Mouse (Mus musculus) G1E-ER4 (cell line): Measurements from ENCODE around the gene Il17a. TPM values are rescaled to one million over a fixed set of nuclear protein-coding genes. Genes with fewer than 3 reads are reported as not detected.

Experiments
- GATA1 ChIP-seq: IDR thresholded peaks from one replicate; pipeline ENCODE4 v1.8.0; 2012; ENCODE audit warnings: low read length, inconsistent platforms
- polyA plus RNA-seq: library from polyadenylated mRNA; stranded (reverse); fragments of >175 nt; gene quantifications from 2 replicates; pipeline ENCODE4 v1.2.3, GENCODE M21; 2012

The Il17a gene
- polyA plus RNA-seq, 1 experiment, result not detected

DNA sequence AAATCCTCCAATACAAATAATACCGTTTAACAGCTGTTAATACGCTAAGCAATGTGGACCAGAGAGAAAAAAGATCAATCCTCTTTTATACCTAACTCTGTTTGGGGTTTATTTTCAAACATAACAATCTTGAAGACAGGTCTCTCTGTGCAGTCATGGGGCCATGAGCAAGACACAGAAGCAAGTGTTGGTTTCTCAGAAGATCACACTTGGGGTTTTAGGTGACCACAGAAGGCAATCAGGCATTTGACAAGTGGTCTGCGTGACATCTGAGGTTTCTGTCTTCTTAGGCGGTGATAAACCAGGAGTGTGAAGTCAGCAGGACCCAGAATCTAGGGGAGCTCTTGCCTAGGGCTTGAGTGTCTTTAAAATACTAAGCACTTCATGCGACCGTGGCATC lies 35.8 kb downstream of the Il17a start:
- no peak for TF ChIP-seq GATA1

GRCm38 (mm10) chr1:20778366-20778765 lies 47.7 kb downstream of the Il17a start:
- TF ChIP-seq GATA1, result no peak

Other genes with a start within 250 kb of the Il17a start
- gene Pkhd1, start 112.8 kb upstream of the Il17a start, polyA plus RNA-seq, result not detected in 2 replicates
- gene Il17f, start 59.7 kb downstream of the Il17a start, polyA plus RNA-seq, result not detected in 2 replicates
- 63.3 and 106 TPM in 2 replicates for gene Mcm3, start 89.4 kb downstream of the Il17a start, polyA plus RNA-seq
- gene Paqr8, start 159.7 kb downstream of the Il17a start, polyA plus RNA-seq, result 0.02 and 0.08 TPM in 2 replicates
- not detected in 2 replicates for gene Efhc1, start 220.7 kb downstream of the Il17a start, polyA plus RNA-seq